Mouse (Mus musculus): ENCODE data around the gene Cacna1c. TPM values are rescaled to one million over a fixed set of nuclear protein-coding genes. Genes with fewer than 3 reads are reported as not detected.

Gene Cacna1c
- polyA plus RNA-seq, 1 experiment from 2014 or later = 9.8 TPM

GRCm38 (mm10) chr6:119228861-119229603 is 32.8 kb upstream of the Cacna1c start:
- WGBS = 77% methylated on average over 11 of the region's 11 CpGs

GRCm38 (mm10) chr6:119227001-119227400 is 30.8 kb upstream of the Cacna1c start:
- Histone ChIP-seq H3K36me3 (ENCODE audit: control insufficient read depth, insufficient read depth, low read length) (no peaks in the 10 kb centered on the region), H3K4me1 (ENCODE audit: control insufficient read depth, insufficient read depth, low read length) (no peaks in the 10 kb centered on the region), H3K27ac (ENCODE audit: low read length) (no peak overlapping the region), H3K4me2 (replicated peaks; ENCODE audit: low read depth, low read length) (no peak overlapping the region), H3K27me3 (ENCODE audit: control insufficient read depth, insufficient read depth, low read length) (no peaks in the 10 kb centered on the region), H3K9ac (replicated peaks; ENCODE audit: low read depth, low read length) (no peak overlapping the region), H3K9me3 (ENCODE audit: control insufficient read depth, low read depth, low read length) (no peaks in the 10 kb centered on the region), H3K4me3 (ENCODE audit: low read depth, low read length) (no peak overlapping the region)
- ATAC-seq (ENCODE audit: insufficient number of reproducible peaks, insufficient read depth, low FRiP score, low read depth) = no peak
- 86% methylated on average over 8 of the region's 8 CpGs for WGBS

More at GRCm38 (mm10) chr6:119228861-119229603, 32.8 kb upstream of the Cacna1c start:
- Histone ChIP-seq H3K27ac (ENCODE audit: low read length) (no peak overlapping the region), H3K27me3 (ENCODE audit: control insufficient read depth, insufficient read depth, low read length) (no peaks in the 10 kb centered on the region), H3K4me1 (ENCODE audit: control insufficient read depth, insufficient read depth, low read length) (no peaks in the 10 kb centered on the region), H3K4me2 (replicated peaks; ENCODE audit: low read depth, low read length) (no peak overlapping the region), H3K9ac (replicated peaks; ENCODE audit: low read depth, low read length) (no peak overlapping the region), H3K4me3 (ENCODE audit: low read depth, low read length) (no peak overlapping the region), H3K36me3 (ENCODE audit: control insufficient read depth, insufficient read depth, low read length) (no peaks in the 10 kb centered on the region), H3K9me3 (ENCODE audit: control insufficient read depth, low read depth, low read length) (no peaks in the 10 kb centered on the region)
- no peak for ATAC-seq (ENCODE audit: insufficient number of reproducible peaks, insufficient read depth, low FRiP score, low read depth)

- H3K4me2 ChIP-seq (replicated peaks; ENCODE audit: low read depth, low read length) = no peak overlapping the region
- H3K4me1 ChIP-seq (ENCODE audit: control insufficient read depth, insufficient read depth, low read length) = no peaks in the 10 kb centered on the region
- 91% methylated on average over 6 of the region's 6 CpGs for WGBS
- no peaks in the 10 kb centered on the region for H3K9me3 ChIP-seq (ENCODE audit: control insufficient read depth, low read depth, low read length)
- no peaks in the 10 kb centered on the region; the same call in 1 of the 2 replicates for H3K36me3 ChIP-seq (ENCODE audit: control insufficient read depth, insufficient read depth, low read length)
- no peak overlapping the region for H3K9ac ChIP-seq (replicated peaks; ENCODE audit: low read depth, low read length)
- no peaks in the 10 kb centered on the region for H3K27me3 ChIP-seq (ENCODE audit: control insufficient read depth, insufficient read depth, low read length)
- no peak overlapping the region for H3K27ac ChIP-seq (ENCODE audit: low read length)
- H3K4me3 ChIP-seq (ENCODE audit: low read depth, low read length) = no peak overlapping the region
- ATAC-seq (ENCODE audit: insufficient number of reproducible peaks, insufficient read depth, low FRiP score, low read depth) = no peak
These were observed 29.5 kb upstream of the Cacna1c start for GRCm38 (mm10) chr6:119225731-119226130.

GRCm38 (mm10) chr6:119225226-119225625 is 29.0 kb upstream of the Cacna1c start:
- no peak for ATAC-seq (ENCODE audit: insufficient number of reproducible peaks, insufficient read depth, low FRiP score, low read depth)
- Histone ChIP-seq H3K27ac (ENCODE audit: low read length) (no peak overlapping the region), H3K4me2 (replicated peaks; ENCODE audit: low read depth, low read length) (no peak overlapping the region), H3K9ac (replicated peaks; ENCODE audit: low read depth, low read length) (no peak overlapping the region), H3K36me3 (ENCODE audit: control insufficient read depth, insufficient read depth, low read length) (no peaks in the 10 kb centered on the region; the same call in 1 of the 2 replicates), H3K27me3 (ENCODE audit: control insufficient read depth, insufficient read depth, low read length) (no peaks in the 10 kb centered on the region), H3K4me3 (ENCODE audit: low read depth, low read length) (no peak overlapping the region), H3K4me1 (ENCODE audit: control insufficient read depth, insufficient read depth, low read length) (no peaks in the 10 kb centered on the region), H3K9me3 (ENCODE audit: control insufficient read depth, low read depth, low read length) (no peaks in the 10 kb centered on the region)
- 81% methylated on average over 12 of the region's 12 CpGs for WGBS

GRCm38 (mm10) chr6:119224451-119225195 is 28.4 kb upstream of the Cacna1c start:
- ATAC-seq (ENCODE audit: insufficient number of reproducible peaks, insufficient read depth, low FRiP score, low read depth) = no peak
- no peak overlapping the region; the same call in 1 of the 2 replicates for H3K27ac ChIP-seq (ENCODE audit: low read length)

GRCm38 (mm10) chr6:119220297-119220696 is 24.1 kb upstream of the Cacna1c start:
- Histone ChIP-seq H3K4me1 (ENCODE audit: control insufficient read depth, insufficient read depth, low read length) (no peaks in the 10 kb centered on the region), H3K9ac (replicated peaks; ENCODE audit: low read depth, low read length) (no peak overlapping the region), H3K36me3 (ENCODE audit: control insufficient read depth, insufficient read depth, low read length) (no peaks in the 10 kb centered on the region; the same call in 1 of the 2 replicates), H3K27me3 (ENCODE audit: control insufficient read depth, insufficient read depth, low read length) (no peaks in the 10 kb centered on the region), H3K4me2 (replicated peaks; ENCODE audit: low read depth, low read length) (no peak overlapping the region), H3K27ac (ENCODE audit: low read length) (no peak overlapping the region), H3K9me3 (ENCODE audit: control insufficient read depth, low read depth, low read length) (no peaks in the 10 kb centered on the region), H3K4me3 (ENCODE audit: low read depth, low read length) (no peak overlapping the region)
- ATAC-seq (ENCODE audit: insufficient number of reproducible peaks, insufficient read depth, low FRiP score, low read depth) = peak; percentile 61; the same call in 1 of the 2 replicates
- WGBS = 52% methylated on average over 10 of the region's 10 CpGs

More at GRCm38 (mm10) chr6:119224451-119225195, 28.4 kb upstream of the Cacna1c start:
- Histone ChIP-seq H3K4me3 (ENCODE audit: low read depth, low read length) (no peak overlapping the region), H3K4me2 (replicated peaks; ENCODE audit: low read depth, low read length) (no peak overlapping the region), H3K9ac (replicated peaks; ENCODE audit: low read depth, low read length) (no peak overlapping the region), H3K4me1 (ENCODE audit: control insufficient read depth, insufficient read depth, low read length) (no peaks in the 10 kb centered on the region), H3K27me3 (ENCODE audit: control insufficient read depth, insufficient read depth, low read length) (no peaks in the 10 kb centered on the region), H3K36me3 (ENCODE audit: control insufficient read depth, insufficient read depth, low read length) (no peaks in the 10 kb centered on the region; the same call in 1 of the 2 replicates), H3K9me3 (ENCODE audit: control insufficient read depth, low read depth, low read length) (no peaks in the 10 kb centered on the region)
- WGBS = 52% methylated on average over 13 of the region's 13 CpGs

- Histone ChIP-seq H3K27ac (ENCODE audit: low read length) (no peak overlapping the region), H3K9ac (replicated peaks; ENCODE audit: low read depth, low read length) (no peak overlapping the region), H3K4me1 (ENCODE audit: control insufficient read depth, insufficient read depth, low read length) (no peaks in the 10 kb centered on the region), H3K36me3 (ENCODE audit: control insufficient read depth, insufficient read depth, low read length) (peaks cover 2% of the 10 kb centered on the region; the same call in 1 of the 2 replicates), H3K27me3 (ENCODE audit: control insufficient read depth, insufficient read depth, low read length) (no peaks in the 10 kb centered on the region), H3K4me3 (ENCODE audit: low read depth, low read length) (no peak overlapping the region), H3K9me3 (ENCODE audit: control insufficient read depth, low read depth, low read length) (no peaks in the 10 kb centered on the region), H3K4me2 (replicated peaks; ENCODE audit: low read depth, low read length) (no peak overlapping the region)
- no peak for ATAC-seq (ENCODE audit: insufficient number of reproducible peaks, insufficient read depth, low FRiP score, low read depth)
- WGBS = 84% methylated on average over 15 of the region's 15 CpGs
These were observed 23.1 kb upstream of the Cacna1c start for GRCm38 (mm10) chr6:119219237-119219870.

GRCm38 (mm10) chr6:119218591-119218990 is 22.4 kb upstream of the Cacna1c start:
- 82% methylated on average over 5 of the region's 5 CpGs for WGBS
- no peak for ATAC-seq (ENCODE audit: insufficient number of reproducible peaks, insufficient read depth, low FRiP score, low read depth)
- H3K9me3 ChIP-seq (ENCODE audit: control insufficient read depth, low read depth, low read length) = no peaks in the 10 kb centered on the region
- H3K4me2 ChIP-seq (replicated peaks; ENCODE audit: low read depth, low read length) = no peak overlapping the region
- no peak overlapping the region for H3K27ac ChIP-seq (ENCODE audit: low read length)
- no peaks in the 10 kb centered on the region for H3K4me1 ChIP-seq (ENCODE audit: control insufficient read depth, insufficient read depth, low read length)
- H3K4me3 ChIP-seq (ENCODE audit: low read depth, low read length) = no peak overlapping the region
- H3K36me3 ChIP-seq (ENCODE audit: control insufficient read depth, insufficient read depth, low read length) = peaks cover 5% of the 10 kb centered on the region; the same call in 1 of the 2 replicates
- no peaks in the 10 kb centered on the region for H3K27me3 ChIP-seq (ENCODE audit: control insufficient read depth, insufficient read depth, low read length)
- H3K9ac ChIP-seq (replicated peaks; ENCODE audit: low read depth, low read length) = no peak overlapping the region

Measured in stomach, embryonic 14.5 days (tissue).